Mouse (Mus musculus) hindbrain, embryonic 10.5 days (tissue): ENCODE measurements at regions not wholly inside any gene's neighbourhood (a gene's known extent, or its start where the extent isn't known, plus 50 kb on each side); places are given as distances from the start of the nearest gene placed in this dataset.

Experiments
- DNase-seq: peaks from one replicate; pipeline ENCODE4 v3.0.0-alpha.2; 2017; ENCODE audit warnings: low spot score
- H3K27ac ChIP-seq: fragments of 300-500 bp; sonication (generic); 2 replicates; pipeline ENCODE4 v1.5.1; 2016; ENCODE audit warnings: mild to moderate bottlenecking, moderate library complexity
- H3K27me3 ChIP-seq: fragments of 300-500 bp; sonication (generic); 2 replicates; pipeline ENCODE4 v1.6.1; 2016; ENCODE audit warnings: mild to moderate bottlenecking; ENCODE audit not compliant: poor library complexity, insufficient read depth, severe bottlenecking
- H3K36me3 ChIP-seq: fragments of 300-500 bp; sonication (generic); 2 replicates; pipeline ENCODE4 v1.6.1; 2016; ENCODE audit warnings: mild to moderate bottlenecking, moderate library complexity
- H3K4me1 ChIP-seq: fragments of 300-500 bp; sonication (generic); replicated peaks from 2 replicates; pipeline ENCODE4 v1.6.1; 2016; ENCODE audit warnings: mild to moderate bottlenecking
- H3K4me3 ChIP-seq: fragments of 300-500 bp; sonication (generic); 2 replicates; pipeline ENCODE4 v1.5.1; 2016; ENCODE audit warnings: mild to moderate bottlenecking, moderate library complexity
- H3K9me3 ChIP-seq: fragments of 300-500 bp; sonication (generic); 2 replicates; pipeline ENCODE4 v1.6.1; 2016; ENCODE audit warnings: mild to moderate bottlenecking, moderate library complexity
- WGBS: fragments of 180-500 bp; shearing (Covaris S2); methylation state at CpG from one replicate; pipeline ENCODE4 v1.1.7; 2016; 5-methylcytosine and 5-hydroxymethylcytosine counted together

- Histone ChIP-seq H3K4me3 (no peak overlapping the region), H3K36me3 (no peaks in the 10 kb centered on the region), H3K9me3 (no peaks in the 10 kb centered on the region), H3K4me1 (no peaks in the 10 kb centered on the region), H3K27me3 (no peaks in the 10 kb centered on the region), H3K27ac (no peak overlapping the region)
- WGBS, result 92% methylated on average over 6 of the region's 6 CpGs
- DNase-seq, result no peak
Observed at GRCm38 (mm10) chr7:124600767-124601166, 618.1 kb downstream of the Hs3st4 start.

DNA sequence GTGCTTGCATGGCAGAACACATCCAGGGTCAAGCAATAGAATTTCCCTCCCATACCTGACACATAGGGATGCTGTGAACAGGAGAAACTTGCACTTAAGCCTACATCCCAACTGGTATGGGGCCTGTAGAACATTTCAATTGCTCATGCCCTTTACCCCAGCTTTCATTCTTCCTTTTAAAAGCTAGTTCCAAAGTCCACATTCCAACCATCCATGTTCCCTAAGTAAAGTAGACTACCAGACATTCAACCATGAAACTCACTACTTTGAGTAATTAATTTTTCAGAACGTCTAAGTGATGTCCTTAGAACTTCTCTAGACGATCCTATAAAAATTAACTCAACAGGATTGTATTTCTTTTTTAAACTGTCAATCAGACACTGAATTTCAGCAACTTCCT lies 621.9 kb downstream of the Hs3st4 start:
- DNase-seq, result no peak
- H3K27me3 ChIP-seq, result no peaks in the 10 kb centered on the region
- WGBS, result 80% methylated on average over 2 of the region's 2 CpGs
- H3K4me3 ChIP-seq, result no peak overlapping the region
- no peaks in the 10 kb centered on the region for H3K36me3 ChIP-seq
- no peaks in the 10 kb centered on the region for H3K4me1 ChIP-seq
- no peaks in the 10 kb centered on the region for H3K9me3 ChIP-seq
- no peak overlapping the region for H3K27ac ChIP-seq

- DNase-seq, result no peak
- 80% methylated on average over 1 of the region's 1 CpGs for WGBS
- no peak overlapping the region for H3K27ac ChIP-seq
Observed at GRCm38 (mm10) chr7:124605978-124606377, 623.3 kb downstream of the Hs3st4 start.

DNA sequence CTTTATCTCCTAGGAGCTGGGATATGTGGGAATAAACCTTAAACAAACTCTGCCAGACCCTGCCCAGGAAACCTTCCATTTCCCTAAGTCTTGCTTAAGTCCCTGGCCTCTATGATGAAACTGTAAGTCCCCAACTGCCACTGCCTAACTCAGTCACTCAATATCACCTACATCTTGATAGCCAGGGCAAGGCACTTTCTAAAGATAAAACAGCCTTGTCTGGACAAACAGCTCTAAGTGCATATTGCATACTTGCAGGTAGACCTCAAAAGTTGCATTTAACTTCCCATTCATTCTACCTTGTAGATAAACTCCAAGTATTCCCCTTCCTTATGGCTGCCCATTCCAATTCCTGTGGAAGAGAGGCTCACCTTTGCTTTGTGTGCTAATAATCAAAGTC lies 624.4 kb downstream of the Hs3st4 start:
- H3K27ac ChIP-seq, result no peak overlapping the region
- no peak overlapping the region for H3K4me3 ChIP-seq
- no peak for DNase-seq
- no peaks in the 10 kb centered on the region for H3K36me3 ChIP-seq
- H3K9me3 ChIP-seq, result no peaks in the 10 kb centered on the region
- no peaks in the 10 kb centered on the region for H3K4me1 ChIP-seq
- no peaks in the 10 kb centered on the region for H3K27me3 ChIP-seq

More at GRCm38 (mm10) chr7:124605978-124606377, 623.3 kb downstream of the Hs3st4 start:
- Histone ChIP-seq H3K36me3 (no peaks in the 10 kb centered on the region), H3K4me3 (no peak overlapping the region), H3K9me3 (no peaks in the 10 kb centered on the region), H3K27me3 (no peaks in the 10 kb centered on the region), H3K4me1 (no peaks in the 10 kb centered on the region)

DNA sequence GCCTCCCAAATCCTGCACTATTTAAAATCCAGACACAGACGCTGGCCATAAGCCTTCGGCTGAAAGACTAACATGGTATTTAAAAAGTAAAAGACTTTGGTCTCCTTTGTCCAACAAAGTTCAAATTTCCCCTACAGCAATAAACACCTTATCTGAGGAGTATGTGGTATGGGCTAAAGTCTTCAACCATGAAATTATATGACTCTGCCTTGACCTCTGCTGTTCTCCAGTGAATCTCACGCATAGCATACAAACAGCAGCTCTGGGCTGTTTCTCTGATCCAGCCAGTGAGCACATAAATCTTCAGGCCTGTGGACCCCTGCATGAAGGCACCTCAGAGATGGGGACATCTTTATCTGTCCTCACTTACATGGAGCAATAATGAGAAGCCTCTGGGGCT lies 627.8 kb downstream of the Hs3st4 start:
- H3K27ac ChIP-seq, result no peak overlapping the region
- WGBS, result 95% methylated on average over 3 of the region's 3 CpGs
- H3K27me3 ChIP-seq, result no peaks in the 10 kb centered on the region
- no peaks in the 10 kb centered on the region for H3K36me3 ChIP-seq
- DNase-seq, result no peak
- H3K4me3 ChIP-seq, result no peak overlapping the region
- no peaks in the 10 kb centered on the region for H3K4me1 ChIP-seq
- H3K9me3 ChIP-seq, result no peaks in the 10 kb centered on the region

DNA sequence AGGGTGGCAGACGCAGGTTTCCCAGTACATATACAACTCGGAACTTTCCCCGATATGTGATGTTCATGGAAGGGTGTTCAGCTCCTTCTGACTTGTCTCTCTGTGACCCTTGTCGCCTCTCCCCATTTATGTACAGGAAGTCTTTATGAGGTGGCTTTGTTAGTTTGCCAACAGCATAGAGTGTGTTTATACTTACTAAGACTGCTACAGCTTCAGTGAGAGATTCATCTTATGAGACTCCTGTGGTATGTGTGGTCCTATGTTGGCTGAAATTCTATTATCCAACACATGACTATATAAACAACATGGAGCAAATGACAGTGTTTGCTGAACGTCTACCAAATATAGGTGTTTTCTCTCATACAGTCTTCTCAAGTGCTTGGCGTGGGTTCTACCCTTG lies 664.5 kb downstream of the Hs3st4 start:
- 94% methylated on average over 6 of the region's 6 CpGs for WGBS
- Histone ChIP-seq H3K27ac (no peak overlapping the region), H3K36me3 (no peaks in the 10 kb centered on the region)

GRCm38 (mm10) chr7:124667180-124667968 lies 684.7 kb downstream of the Hs3st4 start:
- H3K4me1 ChIP-seq, result peaks cover 8% of the 10 kb centered on the region
- no peak for DNase-seq
- H3K9me3 ChIP-seq, result no peaks in the 10 kb centered on the region
- 38% methylated on average over 12 of the region's 12 CpGs for WGBS
- no peaks in the 10 kb centered on the region for H3K27me3 ChIP-seq
- no peak overlapping the region for H3K27ac ChIP-seq
- H3K36me3 ChIP-seq, result no peaks in the 10 kb centered on the region
- no peak overlapping the region for H3K4me3 ChIP-seq

More for the DNA sequence above, 664.5 kb downstream of the Hs3st4 start:
- Histone ChIP-seq H3K4me1 (peaks cover 7% of the 10 kb centered on the region; the same call in 1 of the 2 replicates), H3K4me3 (no peak overlapping the region), H3K9me3 (no peaks in the 10 kb centered on the region), H3K27me3 (no peaks in the 10 kb centered on the region)
- DNase-seq, result no peak

DNA sequence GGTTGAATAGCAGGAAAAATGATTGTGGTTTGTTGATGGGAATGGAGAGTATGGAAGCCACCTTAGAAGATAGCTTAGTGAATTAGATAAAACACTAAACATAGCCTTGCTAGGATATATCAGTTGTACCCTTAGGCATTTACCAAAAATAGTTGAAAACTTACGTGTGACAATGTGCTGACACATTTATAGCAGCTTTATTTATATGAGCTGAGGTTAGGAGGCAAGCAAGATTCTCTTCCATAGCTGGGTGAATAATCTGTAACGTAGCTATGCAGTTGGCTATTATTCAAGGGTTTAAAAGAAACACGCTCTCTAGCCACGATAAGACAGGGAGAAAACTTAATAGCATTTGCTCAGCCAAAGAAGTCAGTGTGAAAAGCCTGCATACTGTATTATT lies 685.4 kb downstream of the Hs3st4 start:
- Histone ChIP-seq H3K36me3 (no peaks in the 10 kb centered on the region), H3K9me3 (no peaks in the 10 kb centered on the region), H3K4me3 (no peak overlapping the region), H3K4me1 (peaks cover 8% of the 10 kb centered on the region), H3K27me3 (no peaks in the 10 kb centered on the region), H3K27ac (no peak overlapping the region)
- no peak for DNase-seq
- WGBS, result 83% methylated on average over 4 of the region's 4 CpGs

- H3K27me3 ChIP-seq, result no peaks in the 10 kb centered on the region
- peaks cover 8% of the 10 kb centered on the region for H3K4me1 ChIP-seq
- no peaks in the 10 kb centered on the region for H3K36me3 ChIP-seq
- no peak for DNase-seq
- WGBS, result 85% methylated on average over 4 of the region's 4 CpGs
- no peaks in the 10 kb centered on the region for H3K9me3 ChIP-seq
- H3K4me3 ChIP-seq, result no peak overlapping the region
- H3K27ac ChIP-seq, result no peak overlapping the region
Observed at GRCm38 (mm10) chr7:124670477-124670876, 687.8 kb downstream of the Hs3st4 start.

- no peaks in the 10 kb centered on the region for H3K27me3 ChIP-seq
- no peak overlapping the region for H3K27ac ChIP-seq
- no peak for DNase-seq
- no peak overlapping the region for H3K4me3 ChIP-seq
- H3K36me3 ChIP-seq, result no peaks in the 10 kb centered on the region
- H3K4me1 ChIP-seq, result peaks cover 8% of the 10 kb centered on the region
- H3K9me3 ChIP-seq, result no peaks in the 10 kb centered on the region
Observed at GRCm38 (mm10) chr7:124671117-124671516, 688.4 kb downstream of the Hs3st4 start.

DNA sequence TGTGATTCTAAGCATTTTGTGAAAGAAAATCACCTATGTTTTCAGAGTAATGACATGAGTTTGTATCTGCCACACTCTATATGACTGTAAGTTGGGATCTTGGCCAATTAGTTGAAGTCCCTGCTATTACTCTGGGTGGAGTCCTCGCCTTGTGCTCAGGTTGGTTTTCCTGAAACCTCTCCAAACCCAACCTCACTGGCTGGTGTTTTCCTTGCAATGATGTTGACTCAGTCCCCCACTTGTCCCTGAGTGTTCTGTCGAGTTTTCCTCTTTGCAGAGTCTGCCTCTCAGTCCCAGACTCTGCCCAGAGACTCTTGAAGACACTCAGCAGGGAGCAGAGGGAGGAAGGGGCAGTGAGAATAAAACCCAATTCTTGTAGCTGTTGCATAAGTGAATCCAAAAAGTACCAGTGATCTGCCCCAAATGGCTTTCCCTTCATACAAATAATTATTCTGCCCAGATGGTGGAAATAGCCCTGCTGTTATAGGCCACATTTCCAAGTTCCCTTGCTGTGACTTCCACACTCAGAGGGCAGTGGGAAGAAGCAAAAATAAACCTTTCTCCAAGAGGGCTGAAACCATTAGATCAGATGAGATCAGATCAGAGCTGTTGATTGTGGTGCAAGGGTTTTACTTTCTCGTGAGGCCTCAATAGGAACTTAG lies 694.3 kb downstream of the Hs3st4 start:
- Histone ChIP-seq H3K27me3 (no peaks in the 10 kb centered on the region), H3K4me1 (no peaks in the 10 kb centered on the region), H3K9me3 (no peaks in the 10 kb centered on the region), H3K36me3 (no peaks in the 10 kb centered on the region), H3K27ac (no peak overlapping the region), H3K4me3 (no peak overlapping the region)
- no peak for DNase-seq
- WGBS, result 55% methylated on average over 3 of the region's 3 CpGs

DNA sequence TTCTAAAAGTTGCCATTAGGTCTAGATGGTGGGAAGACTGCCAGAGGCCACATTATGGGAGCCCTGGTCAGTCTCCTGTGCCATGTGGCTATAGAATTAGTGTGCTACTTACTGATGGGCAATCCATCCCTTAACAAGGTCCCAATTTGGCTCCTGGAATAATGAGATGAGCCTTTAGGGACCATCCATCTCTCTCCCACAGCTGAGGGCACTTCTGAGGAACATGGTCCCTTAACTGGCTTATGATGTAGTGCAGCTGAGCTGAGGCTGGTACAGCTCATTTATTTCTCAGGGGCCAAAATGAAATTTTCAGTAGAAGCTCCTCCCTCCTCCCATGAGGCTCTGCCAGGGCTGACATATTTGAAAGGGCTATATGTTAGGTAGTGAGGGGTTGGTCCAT lies 697.9 kb downstream of the Hs3st4 start:
- no peaks in the 10 kb centered on the region for H3K27me3 ChIP-seq
- no peaks in the 10 kb centered on the region for H3K4me1 ChIP-seq
- H3K27ac ChIP-seq, result no peak overlapping the region
- no peak for DNase-seq
- no peak overlapping the region for H3K4me3 ChIP-seq
- no peaks in the 10 kb centered on the region for H3K36me3 ChIP-seq
- no peaks in the 10 kb centered on the region for H3K9me3 ChIP-seq

DNA sequence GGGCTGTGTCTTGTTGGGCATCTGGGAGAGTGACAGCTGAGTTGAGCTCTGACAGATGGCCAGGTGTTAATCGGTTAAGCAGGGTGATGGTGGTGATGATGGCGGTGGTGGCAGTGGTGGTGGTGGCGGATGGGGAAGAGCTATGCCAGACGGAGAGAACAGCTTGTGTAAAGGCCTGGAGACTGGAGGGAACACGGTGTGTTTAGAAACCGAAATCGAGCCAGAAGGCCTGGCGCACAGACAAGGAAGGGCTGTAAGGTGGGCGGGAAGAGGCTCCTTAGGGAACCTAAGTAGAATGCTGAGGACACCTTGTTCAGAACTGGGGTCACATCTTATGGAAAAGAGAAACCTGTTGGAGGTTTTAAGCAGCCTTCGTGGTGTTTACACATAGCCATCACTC lies 698.5 kb downstream of the Hs3st4 start:
- H3K4me1 ChIP-seq, result no peaks in the 10 kb centered on the region
- 83% methylated on average over 10 of the region's 10 CpGs for WGBS
- DNase-seq, result no peak
- no peak overlapping the region for H3K27ac ChIP-seq
- no peaks in the 10 kb centered on the region for H3K27me3 ChIP-seq
- H3K36me3 ChIP-seq, result no peaks in the 10 kb centered on the region
- no peak overlapping the region for H3K4me3 ChIP-seq
- no peaks in the 10 kb centered on the region for H3K9me3 ChIP-seq
